Mouse (Mus musculus): Measurements from ENCODE around the gene Lurap1. TPM values are rescaled to one million over a fixed set of nuclear protein-coding genes. Genes with fewer than 3 reads are reported as not detected.
A peak's percentile ranks its signal among the peaks of the same experiment; 100 is the strongest.

Lurap1 gene
- total and polyA plus RNA-seq, 2 experiments, result 0.12 to 0.18 TPM

- no peak for DNase-seq (ENCODE audit: extremely low read depth, low read depth, low spot score)
Observed at GRCm38 (mm10) chr4:116182745-116183144, 31.6 kb upstream of the Lurap1 start.

GRCm38 (mm10) chr4:116182079-116182478 is 30.9 kb upstream of the Lurap1 start:
- no peak overlapping the region for H3K27ac ChIP-seq (replicated peaks; ENCODE audit: insufficient read depth, low read depth, low read length)

More at GRCm38 (mm10) chr4:116182745-116183144, 31.6 kb upstream of the Lurap1 start:
- Histone ChIP-seq H3K9ac (ENCODE audit: low read depth, low read length) (0 out of 2 replicates have a peak overlapping the region, but pooled peaks have one; percentile 2), H3K4me3 (ENCODE audit: insufficient read depth, low read depth, low read length) (no peak overlapping the region), H3K4me1 (ENCODE audit: control insufficient read depth, insufficient read depth, low read length) (no peaks in the 10 kb centered on the region), H3K79me2 (ENCODE audit: control insufficient read depth, insufficient read depth, low read length) (no peaks in the 10 kb centered on the region), H3K36me3 (ENCODE audit: control insufficient read depth, insufficient read depth, low read length) (no peaks in the 10 kb centered on the region), H3K27me3 (ENCODE audit: control insufficient read depth, insufficient read depth, low read length) (no peaks in the 10 kb centered on the region), H3K27ac (replicated peaks; ENCODE audit: insufficient read depth, low read depth, low read length) (0 out of 2 replicates have a peak overlapping the region, but pooled peaks have one; percentile 20)
- no peak for TF ChIP-seq POLR2A (IDR thresholded peaks at IDR 0.05; ENCODE audit: extremely low read depth, insufficient read depth, low read length)
- no peak for TF ChIP-seq CTCF (IDR thresholded peaks at IDR 0.05; ENCODE audit: low read depth, low read length)
- 33% methylated on average over 12 of the region's 12 CpGs for WGBS

DNA sequence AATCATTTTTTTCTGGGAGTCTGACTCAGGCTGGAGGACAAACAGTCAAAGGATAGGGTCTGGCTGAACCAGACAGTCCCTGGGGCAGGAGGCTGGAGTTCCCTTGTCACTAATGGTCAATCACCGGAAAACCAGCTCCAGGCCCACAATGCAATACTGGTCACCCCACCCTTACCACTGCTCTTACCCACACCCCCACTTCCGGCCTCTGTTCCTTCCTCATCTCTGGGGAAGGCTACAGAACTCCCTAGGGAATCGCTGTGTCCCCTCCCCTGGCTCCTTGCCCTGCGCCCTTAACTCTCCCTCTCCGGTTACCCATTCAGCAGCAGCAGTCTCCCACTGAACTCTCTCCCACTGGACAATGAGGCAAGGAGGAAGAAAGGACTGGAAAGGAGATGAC is 26.0 kb upstream of the Lurap1 start:
- H3K4me1 ChIP-seq (ENCODE audit: control insufficient read depth, insufficient read depth, low read length), result peaks cover 2% of the 10 kb centered on the region; the same call in 1 of the 2 replicates
- no peak for TF ChIP-seq CTCF (IDR thresholded peaks at IDR 0.05; ENCODE audit: low read depth, low read length)
- no peak for TF ChIP-seq POLR2A (IDR thresholded peaks at IDR 0.05; ENCODE audit: extremely low read depth, insufficient read depth, low read length)
- H3K27me3 ChIP-seq (ENCODE audit: control insufficient read depth, insufficient read depth, low read length), result no peaks in the 10 kb centered on the region
- no peak overlapping the region for H3K4me3 ChIP-seq (ENCODE audit: insufficient read depth, low read depth, low read length)
- no peaks in the 10 kb centered on the region for H3K79me2 ChIP-seq (ENCODE audit: control insufficient read depth, insufficient read depth, low read length)
- WGBS, result 52% methylated on average over 5 of the region's 5 CpGs
- peak overlapping the region; percentile 77 for H3K27ac ChIP-seq (replicated peaks; ENCODE audit: insufficient read depth, low read depth, low read length)
- H3K9ac ChIP-seq (ENCODE audit: low read depth, low read length), result peak overlapping the region; percentile 37; the same call in 1 of the 2 replicates
- no peaks in the 10 kb centered on the region for H3K36me3 ChIP-seq (ENCODE audit: control insufficient read depth, insufficient read depth, low read length)
- DNase-seq (ENCODE audit: extremely low read depth, low read depth, low spot score), result peak; percentile 29

More at GRCm38 (mm10) chr4:116182079-116182478, 30.9 kb upstream of the Lurap1 start:
- Histone ChIP-seq H3K36me3 (ENCODE audit: control insufficient read depth, insufficient read depth, low read length) (no peaks in the 10 kb centered on the region), H3K27me3 (ENCODE audit: control insufficient read depth, insufficient read depth, low read length) (no peaks in the 10 kb centered on the region), H3K79me2 (ENCODE audit: control insufficient read depth, insufficient read depth, low read length) (no peaks in the 10 kb centered on the region), H3K4me1 (ENCODE audit: control insufficient read depth, insufficient read depth, low read length) (0 out of 2 replicates have a peak, but pooled peaks cover 2% of the 10 kb centered on the region), H3K4me3 (ENCODE audit: insufficient read depth, low read depth, low read length) (no peak overlapping the region), H3K9ac (ENCODE audit: low read depth, low read length) (no peak overlapping the region)
- no peak for DNase-seq (ENCODE audit: extremely low read depth, low read depth, low spot score)
- TF ChIP-seq CTCF (IDR thresholded peaks at IDR 0.05; ENCODE audit: low read depth, low read length) (no peak), POLR2A (IDR thresholded peaks at IDR 0.05; ENCODE audit: extremely low read depth, insufficient read depth, low read length) (no peak)
- 64% methylated on average over 3 of the region's 3 CpGs for WGBS

GRCm38 (mm10) chr4:116176543-116176988 is 25.4 kb upstream of the Lurap1 start:
- Histone ChIP-seq H3K36me3 (ENCODE audit: control insufficient read depth, insufficient read depth, low read length) (no peaks in the 10 kb centered on the region), H3K79me2 (ENCODE audit: control insufficient read depth, insufficient read depth, low read length) (no peaks in the 10 kb centered on the region), H3K4me3 (ENCODE audit: insufficient read depth, low read depth, low read length) (peak overlapping the region; percentile 55; the same call in 1 of the 2 replicates), H3K4me1 (ENCODE audit: control insufficient read depth, insufficient read depth, low read length) (peaks cover 2% of the 10 kb centered on the region; the same call in 1 of the 2 replicates), H3K27me3 (ENCODE audit: control insufficient read depth, insufficient read depth, low read length) (no peaks in the 10 kb centered on the region), H3K27ac (replicated peaks; ENCODE audit: insufficient read depth, low read depth, low read length) (peak overlapping the region; percentile 77), H3K9ac (ENCODE audit: low read depth, low read length) (peak overlapping the region; percentile 71)
- 34% methylated on average over 10 of the region's 10 CpGs for WGBS
- no peak for DNase-seq (ENCODE audit: extremely low read depth, low read depth, low spot score)
- TF ChIP-seq POLR2A (IDR thresholded peaks at IDR 0.05; ENCODE audit: extremely low read depth, insufficient read depth, low read length) (no peak), CTCF (IDR thresholded peaks at IDR 0.05; ENCODE audit: low read depth, low read length) (no peak)

DNA sequence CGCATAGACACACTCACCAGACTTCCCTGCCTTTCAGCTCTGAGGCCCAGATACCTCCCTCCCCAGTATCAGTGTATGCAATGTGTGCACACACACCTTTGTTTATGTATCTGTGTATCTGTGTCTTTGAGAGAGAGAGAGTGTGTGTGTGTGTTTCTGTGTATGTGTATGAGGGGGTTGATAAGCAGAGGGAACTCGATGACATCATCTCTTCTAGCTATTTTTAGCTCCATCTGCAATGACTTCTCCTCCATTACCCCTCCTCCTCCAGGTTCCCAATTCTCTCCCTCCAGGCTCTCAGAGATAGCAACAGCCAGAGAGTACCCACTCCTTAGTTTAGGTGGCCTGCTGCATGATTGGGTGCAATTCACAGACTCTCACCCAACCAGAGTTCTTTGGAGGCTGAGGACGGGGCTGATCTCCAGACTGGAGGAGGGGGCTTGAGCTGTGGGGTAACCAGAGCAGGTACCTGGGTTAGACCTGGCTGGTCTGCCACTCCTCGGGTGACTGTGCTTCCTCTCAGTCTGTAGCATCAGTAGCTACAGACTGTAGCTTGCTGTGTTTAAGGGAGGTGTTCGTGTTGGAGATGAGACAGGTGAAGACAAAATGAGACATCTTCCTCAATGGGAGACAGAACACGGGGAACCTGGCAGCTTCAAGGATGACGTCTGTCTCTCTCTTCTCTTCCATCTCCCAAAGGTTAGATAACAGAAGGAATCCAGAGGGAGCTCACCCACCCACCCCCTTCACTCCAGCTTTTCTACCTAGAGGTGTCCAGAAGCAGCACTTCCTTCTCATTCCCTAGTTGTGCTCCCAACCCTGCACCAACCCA is 24.8 kb upstream of the Lurap1 start:
- WGBS, result 59% methylated on average over 7 of the region's 7 CpGs
- Histone ChIP-seq H3K36me3 (ENCODE audit: control insufficient read depth, insufficient read depth, low read length) (no peaks in the 10 kb centered on the region), H3K79me2 (ENCODE audit: control insufficient read depth, insufficient read depth, low read length) (no peaks in the 10 kb centered on the region), H3K4me3 (ENCODE audit: insufficient read depth, low read depth, low read length) (no peak overlapping the region), H3K4me1 (ENCODE audit: control insufficient read depth, insufficient read depth, low read length) (peaks cover 2% of the 10 kb centered on the region; the same call in 1 of the 2 replicates), H3K27me3 (ENCODE audit: control insufficient read depth, insufficient read depth, low read length) (no peaks in the 10 kb centered on the region), H3K9ac (ENCODE audit: low read depth, low read length) (no peak overlapping the region), H3K27ac (replicated peaks; ENCODE audit: insufficient read depth, low read depth, low read length) (peak overlapping the region; percentile 77; the same call in 1 of the 2 replicates)
- no peak for DNase-seq (ENCODE audit: extremely low read depth, low read depth, low spot score)
- TF ChIP-seq CTCF (IDR thresholded peaks at IDR 0.05; ENCODE audit: low read depth, low read length) (no peak), POLR2A (IDR thresholded peaks at IDR 0.05; ENCODE audit: extremely low read depth, insufficient read depth, low read length) (no peak)

Data from liver, adult 2 months (tissue).